Mouse (Mus musculus) forebrain, embryonic 14.5 days (tissue): ENCODE results near the gene Ppm1m. TPM values are rescaled to one million over a fixed set of nuclear protein-coding genes. Genes with fewer than 3 reads are reported as not detected.
A peak's percentile ranks its signal among the peaks of the same experiment; 100 is the strongest.

Experiments used
- ATAC-seq: fragments of 200-750 bp; cut with Nextera tagmentation; 2 replicates; pipeline ENCODE4 v1.8.0; 2017; ENCODE audit warnings: mild to moderate bottlenecking, moderate library complexity
- DNase-seq: peaks from one replicate; pipeline ENCODE4 v3.0.0-alpha.2; 2015; ENCODE audit warnings: low spot score
- H3K27ac ChIP-seq: fragments of 300-500 bp; sonication (generic); 2 replicates; pipeline ENCODE4 v1.5.1; 2014; ENCODE audit warnings: low read depth, mild to moderate bottlenecking, control low read depth, low read length, moderate library complexity
- H3K27me3 ChIP-seq: fragments of 300-500 bp; sonication (generic); replicated peaks from 2 replicates; pipeline ENCODE4 v1.6.1; 2014; ENCODE audit warnings: low read length, control low read depth, mixed read lengths; ENCODE audit not compliant: control insufficient read depth, insufficient read depth
- H3K36me3 ChIP-seq: fragments of 300-500 bp; sonication (generic); 2 replicates; pipeline ENCODE4 v1.6.1; 2014; ENCODE audit warnings: low read length, control low read depth; ENCODE audit not compliant: control insufficient read depth, insufficient read depth
- H3K4me1 ChIP-seq: fragments of 300-500 bp; sonication (generic); 2 replicates; pipeline ENCODE4 v1.6.1; 2014; ENCODE audit warnings: antibody characterized with exemption, low read length, control low read depth; ENCODE audit not compliant: control insufficient read depth, insufficient read depth
- H3K4me2 ChIP-seq: fragments of 300-500 bp; sonication (generic); 2 replicates; pipeline ENCODE4 v1.6.1; 2014; ENCODE audit warnings: mild to moderate bottlenecking, control low read depth, low read length
- H3K4me3 ChIP-seq: fragments of 300-500 bp; sonication (generic); 2 replicates; pipeline ENCODE4 v1.5.1; 2014; ENCODE audit warnings: low read depth, low read length, control low read depth
- H3K9ac ChIP-seq: fragments of 300-500 bp; sonication (generic); 2 replicates; pipeline ENCODE4 v1.6.1; 2014; ENCODE audit warnings: mild to moderate bottlenecking, low read length, control low read depth, moderate library complexity
- H3K9me3 ChIP-seq: fragments of 300-500 bp; sonication (generic); replicated peaks from 2 replicates; pipeline ENCODE4 v1.6.1; 2016; ENCODE audit warnings: low read length, control low read depth, mixed read lengths; ENCODE audit not compliant: control insufficient read depth
- WGBS: fragments of 180-500 bp; shearing (Covaris S2); extraction: QIAGEN DNeasy Blood & Tissue Kit; methylation state at CpG from one replicate; pipeline ENCODE4 v1.1.7; 2014; 5-methylcytosine and 5-hydroxymethylcytosine counted together
- polyA plus RNA-seq: library from polyadenylated mRNA; unstranded; fragments of >200 nt; fragmentation: Nextera tagmentation; extraction: Ambion mirVana; gene quantifications from 2 replicates; pipeline ENCODE4 v1.2.1, GENCODE M21; 2014

Ppm1m gene
- 10.3 and 10.7 TPM in 2 replicates for polyA plus RNA-seq

DNA sequence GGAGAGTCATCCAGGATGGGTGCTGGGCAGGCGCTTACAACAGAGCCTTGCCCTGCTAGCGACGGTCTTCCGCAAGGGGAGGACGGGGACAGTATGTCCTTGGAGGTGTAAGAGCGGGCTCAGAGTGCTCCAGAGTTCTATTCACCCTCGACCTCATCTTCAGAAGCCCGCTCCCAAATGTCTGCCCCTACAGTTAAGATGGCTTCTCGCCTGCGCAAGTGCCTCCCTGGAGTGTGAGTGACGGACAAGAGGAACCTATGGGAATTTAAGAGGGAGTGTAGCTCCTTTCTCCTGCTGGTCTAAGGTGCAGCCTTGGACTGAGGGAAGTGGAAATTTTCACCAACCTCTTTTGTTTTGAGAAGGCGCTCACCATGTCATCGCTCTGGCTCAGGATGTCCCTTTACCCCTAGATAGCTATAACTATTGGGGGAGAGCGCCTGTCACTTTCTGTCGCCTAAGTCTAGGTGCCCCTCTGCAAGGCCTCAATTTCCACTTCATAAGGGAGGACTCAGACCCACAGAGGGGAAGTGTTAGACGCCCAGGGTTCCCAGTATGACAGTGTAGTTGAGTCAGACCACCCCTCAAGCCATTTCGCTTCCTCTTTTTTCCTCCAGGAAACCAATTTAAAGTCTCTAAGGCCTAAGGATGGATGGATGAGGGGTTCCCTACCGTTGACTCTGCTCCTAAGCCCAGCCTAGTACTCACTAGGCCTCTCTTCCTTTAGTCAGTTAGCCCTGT is at the start of gene Ppm1m:
Ppm1m (minus strand) TSS at position 212 of the 738 bp plus-strand sequence.
- peaks cover 13% of the 10 kb centered on the region; the same call in 1 of the 2 replicates for H3K4me1 ChIP-seq
- DNase-seq (no peak), ATAC-seq (peak; percentile 6; the same call in 1 of the 2 replicates)
- H3K9me3 ChIP-seq: no peaks in the 10 kb centered on the region
- peak within 1 kb of the TSS; percentile 51 for H3K4me3 ChIP-seq
- H3K27ac ChIP-seq: no peak within 1 kb of the TSS
- 41% methylated on average over 18 of the region's 18 CpGs for WGBS
- no peaks in the 10 kb centered on the region for H3K27me3 ChIP-seq
- peak within 1 kb of the TSS; percentile 70 for H3K4me2 ChIP-seq
- peak within 1 kb of the TSS; percentile 71 for H3K9ac ChIP-seq
- 0 out of 2 replicates have a peak, but pooled peaks cover under 1% of the 10 kb centered on the region for H3K36me3 ChIP-seq

DNA sequence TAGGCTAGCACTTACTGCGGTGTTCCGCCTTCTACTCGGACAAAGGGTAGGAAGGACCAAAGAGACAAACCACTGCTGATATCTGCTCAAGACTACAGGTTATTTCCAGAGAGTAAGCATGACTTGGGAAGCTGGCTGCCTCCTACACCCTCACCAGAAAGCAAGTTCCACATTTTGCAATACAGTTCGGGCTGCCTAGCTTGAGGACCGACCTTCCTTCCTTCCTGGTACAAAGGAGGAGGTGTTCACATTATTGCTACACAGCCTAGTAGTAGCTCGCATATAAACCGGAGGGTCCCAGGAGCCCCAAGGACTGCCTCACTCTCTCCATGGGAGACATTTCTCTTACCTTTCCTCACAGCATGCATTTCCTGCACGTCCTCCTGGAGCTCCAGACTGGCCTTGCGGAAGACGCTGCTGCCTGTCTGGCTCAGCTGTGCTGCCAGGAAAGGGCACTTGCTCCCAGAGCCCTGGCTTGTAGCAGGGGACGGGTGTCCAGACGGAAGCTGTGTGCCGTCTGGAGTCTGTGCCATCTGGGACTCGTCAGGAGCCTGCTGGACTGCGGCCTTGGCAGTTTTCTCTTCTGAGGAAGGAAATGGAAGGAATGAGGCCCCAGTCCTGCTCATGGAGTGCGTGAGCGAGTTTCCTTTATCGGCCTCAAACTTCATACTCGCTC is 43.4 kb upstream of the Ppm1m start:
- Histone ChIP-seq H3K27ac (no peak overlapping the region), H3K9ac (no peak overlapping the region), H3K4me2 (no peak overlapping the region), H3K4me1 (peaks cover 10% of the 10 kb centered on the region), H3K9me3 (no peaks in the 10 kb centered on the region), H3K4me3 (no peak overlapping the region), H3K36me3 (peaks cover 52% of the 10 kb centered on the region), H3K27me3 (no peaks in the 10 kb centered on the region)
- no peak for ATAC-seq
- DNase-seq: no peak
- WGBS: 91% methylated on average over 19 of the region's 19 CpGs

DNA sequence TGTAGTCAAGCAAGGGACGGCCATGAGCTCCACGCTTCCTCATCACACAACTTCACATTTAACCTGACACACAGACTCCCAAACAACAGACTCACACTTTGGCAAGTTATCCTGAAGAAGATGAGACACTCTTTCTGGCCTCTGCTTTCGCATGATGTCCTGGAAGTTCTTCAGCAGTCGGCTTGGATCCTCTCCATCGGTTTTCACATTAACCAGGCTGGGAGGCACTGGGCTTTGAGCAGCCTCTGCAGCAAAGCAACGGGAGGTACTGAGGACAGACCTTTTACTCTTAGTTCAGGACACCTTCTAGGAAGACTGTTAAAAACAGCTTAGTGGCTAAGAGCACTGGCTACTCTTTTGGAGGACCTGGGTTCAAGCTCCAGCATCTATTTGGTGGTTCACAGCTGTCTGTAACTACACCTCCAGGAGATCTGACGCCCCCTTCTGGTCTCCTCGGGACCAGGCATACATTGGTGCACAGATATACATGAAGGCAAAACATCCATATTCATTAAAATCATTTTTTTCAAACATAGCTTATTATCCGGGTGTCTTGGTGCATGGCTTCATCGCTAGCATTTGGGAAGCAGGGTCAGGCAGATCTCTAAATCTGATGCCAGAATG is 42.1 kb upstream of the Ppm1m start:
- Histone ChIP-seq H3K4me1 (peaks cover 3% of the 10 kb centered on the region), H3K9ac (no peak overlapping the region), H3K27me3 (no peaks in the 10 kb centered on the region), H3K4me3 (no peak overlapping the region), H3K9me3 (no peaks in the 10 kb centered on the region), H3K4me2 (no peak overlapping the region), H3K36me3 (peaks cover 65% of the 10 kb centered on the region), H3K27ac (no peak overlapping the region)
- WGBS: 92% methylated on average over 10 of the region's 10 CpGs
- ATAC-seq (no peak), DNase-seq (no peak)

DNA sequence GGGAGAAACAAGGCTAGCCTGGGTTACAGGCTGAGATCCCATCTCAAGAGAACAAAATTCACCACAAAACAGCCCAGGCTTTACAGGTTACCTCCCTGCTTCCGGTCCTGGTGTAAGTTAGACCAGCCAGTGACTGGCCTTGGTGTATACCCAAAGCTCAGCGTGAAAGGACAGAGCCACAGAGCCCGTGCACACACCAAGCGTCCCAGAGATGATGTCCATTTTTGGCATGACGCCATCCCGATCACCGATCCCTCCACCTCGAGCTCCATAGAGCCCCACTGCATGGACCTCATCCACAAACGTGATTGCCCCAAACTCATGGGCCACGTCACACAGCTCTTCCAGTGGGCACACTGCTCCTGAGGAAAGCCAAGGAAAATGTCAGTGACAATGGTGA is 38.3 kb upstream of the Ppm1m start:
- H3K4me3 ChIP-seq: no peak overlapping the region
- no peak for DNase-seq
- ATAC-seq: no peak
- H3K9me3 ChIP-seq: no peaks in the 10 kb centered on the region
- H3K36me3 ChIP-seq: peaks cover 95% of the 10 kb centered on the region
- no peak overlapping the region for H3K27ac ChIP-seq
- no peak overlapping the region for H3K4me2 ChIP-seq
- 93% methylated on average over 10 of the region's 10 CpGs for WGBS
- no peak overlapping the region for H3K9ac ChIP-seq
- no peaks in the 10 kb centered on the region for H3K27me3 ChIP-seq
- no peaks in the 10 kb centered on the region for H3K4me1 ChIP-seq

DNA sequence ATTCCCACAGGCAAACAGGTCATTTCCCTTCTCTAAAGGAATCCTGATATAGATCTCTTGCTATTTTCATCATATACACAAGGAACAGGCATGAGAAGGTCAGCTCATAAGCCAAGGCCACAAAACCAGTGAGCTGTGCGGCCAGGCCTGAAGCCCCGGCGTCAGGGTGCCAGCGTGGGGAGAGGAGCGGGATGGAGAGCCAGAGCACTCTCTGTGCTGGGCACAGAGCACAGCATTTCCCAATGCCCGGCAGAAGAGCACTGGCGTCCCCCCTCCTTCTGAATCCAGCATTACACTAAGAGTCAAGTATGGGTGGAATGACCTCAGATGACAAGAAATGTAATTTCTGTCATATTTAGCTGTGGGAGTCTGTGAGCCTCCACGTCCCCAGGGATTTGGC is 37.9 kb upstream of the Ppm1m start:
- H3K4me1 ChIP-seq: no peaks in the 10 kb centered on the region
- DNase-seq (no peak), ATAC-seq (no peak)
- WGBS: 91% methylated on average over 8 of the region's 8 CpGs
- H3K36me3 ChIP-seq: peaks cover 95% of the 10 kb centered on the region
- H3K27me3 ChIP-seq: no peaks in the 10 kb centered on the region
- H3K9me3 ChIP-seq: no peaks in the 10 kb centered on the region
- H3K4me2 ChIP-seq: no peak overlapping the region
- no peak overlapping the region for H3K9ac ChIP-seq
- no peak overlapping the region for H3K4me3 ChIP-seq
- no peak overlapping the region for H3K27ac ChIP-seq

DNA sequence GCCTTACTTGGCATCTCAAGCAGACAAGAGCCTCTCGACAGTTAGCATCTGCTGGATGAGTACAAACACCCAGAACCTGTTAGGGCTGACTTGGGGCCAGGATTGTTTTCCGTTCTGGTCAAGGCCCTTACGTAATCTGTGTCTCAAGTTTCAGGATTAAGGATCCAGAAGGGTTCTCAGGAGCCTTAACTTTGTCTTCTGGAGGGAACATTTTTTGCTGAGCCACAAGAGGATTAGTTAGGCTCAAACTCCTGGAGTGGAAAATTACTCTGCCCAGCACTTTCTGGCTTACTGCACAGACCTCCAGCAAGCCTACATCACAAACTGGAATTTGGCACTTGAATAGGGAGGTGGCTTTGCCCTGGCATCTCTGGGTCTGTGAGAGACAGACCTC is 37.3 kb upstream of the Ppm1m start:
- no peak overlapping the region for H3K4me2 ChIP-seq
- H3K4me1 ChIP-seq: no peaks in the 10 kb centered on the region
- H3K4me3 ChIP-seq: no peak overlapping the region
- H3K27me3 ChIP-seq: no peaks in the 10 kb centered on the region
- ATAC-seq (no peak), DNase-seq (no peak)
- H3K9me3 ChIP-seq: no peaks in the 10 kb centered on the region
- peaks cover 91% of the 10 kb centered on the region for H3K36me3 ChIP-seq
- no peak overlapping the region for H3K9ac ChIP-seq
- H3K27ac ChIP-seq: no peak overlapping the region
- WGBS: 79% methylated on average over 3 of the region's 3 CpGs

DNA sequence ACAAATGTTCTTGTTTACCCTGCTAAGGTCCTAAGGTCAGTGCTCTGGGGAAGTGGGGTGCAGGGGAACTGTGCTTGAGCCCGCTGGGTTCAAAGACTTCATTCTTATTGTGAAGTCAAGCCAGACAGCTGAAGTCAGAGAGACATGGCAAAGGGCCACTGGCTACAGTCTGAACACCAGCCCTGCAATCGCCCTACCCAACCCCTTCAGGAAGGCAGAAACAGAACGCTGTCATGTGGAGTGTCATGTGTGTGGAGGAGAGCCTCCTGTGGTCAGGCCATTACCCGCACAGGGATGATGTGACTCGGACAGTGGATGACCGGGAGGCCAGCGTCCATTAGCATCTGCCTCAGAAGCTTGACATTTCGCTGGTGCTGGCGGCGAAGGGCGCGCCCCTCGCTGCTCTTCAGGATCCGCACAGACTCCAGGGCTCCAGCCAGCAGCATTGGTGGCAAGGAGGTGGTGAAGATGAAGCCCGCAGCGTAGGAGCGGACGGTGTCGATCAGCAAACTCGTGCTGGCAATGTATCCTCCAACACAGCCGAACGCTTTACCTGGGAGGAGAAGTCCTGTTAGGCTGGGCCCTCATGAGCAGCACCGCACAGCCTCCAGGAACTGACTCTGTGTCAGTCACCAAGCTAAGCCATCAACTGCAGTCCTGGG is 36.7 kb upstream of the Ppm1m start:
- ATAC-seq (no peak), DNase-seq (no peak)
- Histone ChIP-seq H3K36me3 (peaks cover 85% of the 10 kb centered on the region), H3K9ac (no peak overlapping the region), H3K4me1 (no peaks in the 10 kb centered on the region), H3K4me2 (no peak overlapping the region), H3K4me3 (no peak overlapping the region), H3K9me3 (no peaks in the 10 kb centered on the region), H3K27me3 (no peaks in the 10 kb centered on the region), H3K27ac (no peak overlapping the region)
- WGBS: 93% methylated on average over 23 of the region's 23 CpGs

DNA sequence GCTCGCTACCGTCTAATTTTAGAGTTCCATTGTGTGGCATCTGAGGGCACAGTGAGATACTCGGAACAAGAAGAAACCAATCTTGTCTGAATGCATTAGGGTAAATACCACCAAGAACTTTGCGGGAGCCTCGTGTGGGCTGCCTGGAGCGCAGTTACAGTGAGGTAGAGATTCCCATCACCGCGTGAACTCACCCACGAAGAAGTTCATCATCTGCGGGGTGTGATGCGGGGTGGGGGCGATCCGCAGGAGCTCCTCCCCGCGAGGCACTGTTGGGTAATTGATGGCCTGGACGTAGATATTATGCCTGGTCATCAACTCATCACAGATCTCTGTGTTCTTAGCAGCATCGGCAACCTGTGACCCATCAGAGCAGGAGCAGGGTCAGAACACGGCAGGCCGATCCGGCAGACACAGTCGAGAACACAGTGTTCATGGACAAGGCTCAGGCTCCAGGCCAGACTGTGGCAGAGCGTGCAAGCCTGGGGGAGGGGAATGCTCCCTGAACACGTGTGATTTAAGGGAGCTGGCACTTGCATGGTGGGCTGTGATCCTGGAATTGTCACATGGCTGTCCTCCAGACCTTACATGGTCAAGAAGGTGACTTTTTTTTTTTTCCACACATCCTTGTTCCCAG is 35.8 kb upstream of the Ppm1m start:
- 93% methylated on average over 23 of the region's 23 CpGs for WGBS
- H3K4me3 ChIP-seq: no peak overlapping the region
- H3K27ac ChIP-seq: no peak overlapping the region
- peaks cover 77% of the 10 kb centered on the region for H3K36me3 ChIP-seq
- H3K4me1 ChIP-seq: no peaks in the 10 kb centered on the region
- no peak for DNase-seq
- H3K9ac ChIP-seq: no peak overlapping the region
- H3K9me3 ChIP-seq: no peaks in the 10 kb centered on the region
- H3K27me3 ChIP-seq: no peaks in the 10 kb centered on the region
- H3K4me2 ChIP-seq: no peak overlapping the region
- no peak for ATAC-seq
